Mouse (Mus musculus): ENCODE results near the gene Zc3hav1.
"Not testable (repeated sequence)": the region's sequence is repeated elsewhere in the genome, so short reads cannot be mapped to it uniquely, and the experiment has no call there.

Zc3hav1 gene

GRCm38 (mm10) chr6:38353811-38354722 is at the start of gene Zc3hav1:
Zc3hav1 (minus strand) TSS chr6:38354603.
- in situ Hi-C loops (cut with MboI) = no loop called here

- in situ Hi-C loops (cut with MboI) = no loop called here
Measured at GRCm38 (mm10) chr6:38389671-38390070, 35.3 kb upstream of the Zc3hav1 start.

GRCm38 (mm10) chr6:38381129-38381771 is 26.8 kb upstream of the Zc3hav1 start, which contains the start of gene Ttc26:
Ttc26 (plus strand) TSS chr6:38381469.
- in situ Hi-C loops (cut with MboI) = no loop called here

GRCm38 (mm10) chr6:38380764-38381128 is 26.3 kb upstream of the Zc3hav1 start:
- in situ Hi-C loops (cut with MboI) = no loop called here

GRCm38 (mm10) chr6:38374271-38374670 is 19.9 kb upstream of the Zc3hav1 start:
- in situ Hi-C loops (cut with MboI) = no loop called here

- in situ Hi-C loops (cut with MboI) = no loop called here
Measured at GRCm38 (mm10) chr6:38369945-38370344, 15.5 kb upstream of the Zc3hav1 start.

GRCm38 (mm10) chr6:38364121-38364520 is 9.7 kb upstream of the Zc3hav1 start:
- in situ Hi-C loops (cut with MboI) = no loop called here

- in situ Hi-C loops (cut with MboI) = no loop called here
Measured at GRCm38 (mm10) chr6:38363370-38363769, 9.0 kb upstream of the Zc3hav1 start.

GRCm38 (mm10) chr6:38361937-38362336 is 7.5 kb upstream of the Zc3hav1 start:
- in situ Hi-C loops (cut with MboI) = no loop called here

- in situ Hi-C loops (cut with MboI) = no loop called here
Measured at GRCm38 (mm10) chr6:38361065-38361464, 6.7 kb upstream of the Zc3hav1 start.

- in situ Hi-C loops (cut with MboI) = no loop called here
Measured at GRCm38 (mm10) chr6:38359736-38360499, 5.5 kb upstream of the Zc3hav1 start.

- in situ Hi-C loops (cut with MboI) = not testable (repeated sequence)
Measured at GRCm38 (mm10) chr6:38359044-38359735, 4.8 kb upstream of the Zc3hav1 start.

- in situ Hi-C loops (cut with MboI) = no loop called here
Measured at GRCm38 (mm10) chr6:38358253-38359027, 4.0 kb upstream of the Zc3hav1 start.

- in situ Hi-C loops (cut with MboI) = no loop called here
Measured at GRCm38 (mm10) chr6:38357603-38358252, 3.3 kb upstream of the Zc3hav1 start.

- in situ Hi-C loops (cut with MboI) = not testable (repeated sequence)
Measured at GRCm38 (mm10) chr6:38356661-38357433, 2.4 kb upstream of the Zc3hav1 start.

GRCm38 (mm10) chr6:38355862-38356261 is 1.5 kb upstream of the Zc3hav1 start:
- in situ Hi-C loops (cut with MboI) = no loop called here

GRCm38 (mm10) chr6:38355354-38355823 is 986 bp upstream of the Zc3hav1 start:
- in situ Hi-C loops (cut with MboI) = no loop called here

GRCm38 (mm10) chr6:38354723-38355353 is 435 bp upstream of the Zc3hav1 start:
- in situ Hi-C loops (cut with MboI) = no loop called here

GRCm38 (mm10) chr6:38353181-38353580 is 1.2 kb downstream of the Zc3hav1 start:
- in situ Hi-C loops (cut with MboI) = no loop called here

Measured in mature B cell (primary cell).